Mouse (Mus musculus): ENCODE results near the gene Zfp771. TPM values are rescaled to one million over a fixed set of nuclear protein-coding genes. Genes with fewer than 3 reads are reported as not detected.

Gene Zfp771
- 96.1 and 100 TPM in 2 replicates for polyA plus RNA-seq (2012; rRNA removed)

GRCm38 (mm10) chr7:127243870-127244657 lies at the start of gene Zfp771:
Gene Zfp771, plus strand, starts transcription at chr7:127244274.

DNA sequence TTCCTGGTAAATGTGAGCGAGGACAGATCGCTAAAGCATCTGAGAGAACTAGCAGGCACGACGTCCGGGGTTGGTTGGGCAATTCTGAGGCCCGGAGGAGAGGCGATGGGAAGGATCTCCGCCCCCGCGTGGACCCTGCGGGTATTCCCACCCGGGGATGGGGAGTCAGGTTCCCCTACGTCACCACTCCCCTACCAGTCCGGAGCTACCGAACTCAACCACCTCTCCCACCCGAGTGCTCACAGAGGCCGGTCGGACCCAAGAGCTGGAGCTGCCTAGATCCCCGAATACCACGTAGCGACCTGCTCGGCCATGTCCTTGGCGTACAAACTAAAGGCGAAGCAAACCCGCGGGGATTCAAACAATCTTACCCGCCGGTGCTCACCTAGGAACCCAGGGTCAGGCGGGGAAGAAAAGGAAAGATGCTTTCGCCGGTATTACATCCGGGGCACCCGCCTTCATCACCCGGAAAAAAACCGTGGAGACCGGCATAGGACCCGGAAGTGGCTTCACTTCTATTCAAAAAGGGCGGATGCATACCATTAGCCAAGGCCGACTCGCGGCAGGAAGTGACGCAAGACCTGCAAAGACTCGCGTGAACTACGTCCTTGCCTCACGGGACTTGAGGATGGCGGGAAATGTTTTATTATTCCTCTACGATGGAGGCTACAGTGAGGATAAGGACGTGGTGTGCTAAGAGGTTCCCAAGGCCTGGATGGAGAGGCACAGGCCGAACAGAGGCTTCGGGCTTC lies 48.4 kb upstream of the Zfp771 start, which contains the start of gene Cd2bp2:
TSS of gene Cd2bp2 (minus strand) at position 507 of the 752 bp plus-strand sequence.

DNA sequence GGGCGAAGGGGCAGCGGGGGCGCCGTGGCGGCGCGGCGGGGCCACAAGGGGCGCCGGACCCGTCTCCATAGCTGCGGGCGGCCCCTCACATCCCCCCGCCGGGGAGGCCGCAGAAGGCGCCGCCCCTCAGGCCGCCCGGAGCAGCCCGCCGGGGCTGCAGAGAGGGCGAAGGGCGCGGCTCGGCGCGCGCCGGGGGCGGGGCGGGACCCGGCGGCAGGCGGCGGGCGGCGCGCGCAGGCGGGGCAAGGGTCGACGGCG lies 35.9 kb upstream of the Zfp771 start, which contains the start of gene Tbc1d10b:
TSS of gene Tbc1d10b (minus strand) at position 174 of the 258 bp plus-strand sequence.

DNA sequence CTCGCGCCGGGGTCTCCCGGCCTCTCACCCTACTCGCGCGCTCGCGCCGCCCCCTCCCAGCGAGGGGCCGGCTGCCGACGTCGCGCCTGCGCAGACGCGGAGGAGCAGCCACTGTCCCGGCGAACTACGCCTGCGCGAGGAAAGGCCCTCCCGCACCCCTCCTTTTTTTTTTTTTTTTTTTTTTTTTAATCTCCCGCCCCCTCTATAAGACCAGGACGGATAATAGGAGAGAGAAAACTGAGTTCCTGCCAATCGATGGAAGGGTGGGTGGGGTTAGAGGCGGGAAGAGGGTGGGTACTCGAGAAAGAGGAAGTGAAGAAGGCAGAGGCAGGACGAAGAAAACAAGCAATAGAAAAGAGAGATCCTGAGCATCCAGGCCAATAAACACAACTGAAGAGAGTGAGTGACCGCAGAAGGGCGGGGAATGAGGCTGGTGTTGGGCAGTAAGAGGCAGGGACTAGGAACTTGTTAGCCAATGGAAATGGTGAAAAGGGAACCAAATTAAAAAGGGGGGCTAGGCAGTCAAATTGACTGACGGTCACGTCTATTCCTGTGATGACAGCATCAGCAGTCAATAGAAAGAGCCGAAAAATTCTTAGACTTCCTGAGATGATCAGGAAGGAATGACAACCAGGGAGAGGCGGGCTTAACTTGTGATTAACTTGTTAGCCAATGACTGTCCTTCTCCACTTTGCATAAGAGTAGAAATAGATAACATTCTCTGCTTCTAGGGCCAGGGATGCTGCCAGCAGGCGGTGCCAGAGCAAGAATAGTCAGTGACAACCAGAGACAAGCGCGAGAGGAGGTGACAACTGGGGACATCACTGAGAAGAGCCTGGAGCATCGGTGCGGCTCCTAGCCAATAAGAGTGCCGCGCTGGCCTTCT lies 35.3 kb upstream of the Zfp771 start, which contains the start of gene Mylpf:
TSS of gene Mylpf (plus strand) at position 338 of the 886 bp plus-strand sequence.

GRCm38 (mm10) chr7:127232622-127233367 lies 11.3 kb upstream of the Zfp771 start, which contains the start of the genes Zfp553 and Sept1:
Gene Zfp553, plus strand, starts transcription at chr7:127233061.
Gene Sept1, minus strand, starts transcription at chr7:127233130.

DNA sequence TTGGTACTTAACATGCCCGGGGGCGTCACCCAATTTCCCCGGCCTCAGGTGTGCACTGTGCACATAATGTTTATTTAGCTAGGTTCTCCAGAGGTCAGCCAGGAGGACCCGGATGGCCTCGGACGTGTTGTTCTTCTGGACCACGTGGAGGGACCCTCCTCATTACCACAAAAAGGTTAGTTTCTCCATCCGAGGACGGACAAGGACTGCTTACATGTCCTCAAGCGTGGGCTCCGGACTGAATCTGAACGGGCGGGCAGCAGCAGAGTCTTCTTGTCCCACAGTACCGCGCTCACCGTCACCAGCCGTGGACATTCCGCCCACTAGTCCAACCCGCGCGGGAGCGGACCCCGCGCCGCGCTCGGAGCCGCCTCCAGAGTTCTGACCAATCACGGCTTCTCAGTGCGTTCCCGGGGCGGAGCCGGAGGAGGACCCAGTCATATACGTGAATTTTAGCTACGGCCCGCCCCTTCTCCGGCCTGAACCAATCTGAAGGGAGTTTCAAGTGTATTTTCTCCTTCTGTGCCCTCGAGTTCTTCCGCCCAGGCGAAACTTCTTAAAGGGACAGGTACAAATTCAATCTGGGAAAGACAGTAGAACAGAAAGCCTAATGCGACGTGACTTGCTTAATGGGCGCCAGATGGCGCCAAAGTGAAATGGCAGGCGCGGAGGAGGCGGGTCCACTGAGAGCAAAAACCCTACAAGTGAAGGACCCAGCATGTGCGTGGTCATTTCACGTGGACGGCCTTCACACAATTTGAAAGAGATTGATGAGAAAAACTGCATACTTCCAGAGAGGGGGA lies 16.4 kb downstream of the Zfp771 start, which contains the start of gene Dctpp1:
TSS of gene Dctpp1 (minus strand) at position 401 of the 803 bp plus-strand sequence.

DNA sequence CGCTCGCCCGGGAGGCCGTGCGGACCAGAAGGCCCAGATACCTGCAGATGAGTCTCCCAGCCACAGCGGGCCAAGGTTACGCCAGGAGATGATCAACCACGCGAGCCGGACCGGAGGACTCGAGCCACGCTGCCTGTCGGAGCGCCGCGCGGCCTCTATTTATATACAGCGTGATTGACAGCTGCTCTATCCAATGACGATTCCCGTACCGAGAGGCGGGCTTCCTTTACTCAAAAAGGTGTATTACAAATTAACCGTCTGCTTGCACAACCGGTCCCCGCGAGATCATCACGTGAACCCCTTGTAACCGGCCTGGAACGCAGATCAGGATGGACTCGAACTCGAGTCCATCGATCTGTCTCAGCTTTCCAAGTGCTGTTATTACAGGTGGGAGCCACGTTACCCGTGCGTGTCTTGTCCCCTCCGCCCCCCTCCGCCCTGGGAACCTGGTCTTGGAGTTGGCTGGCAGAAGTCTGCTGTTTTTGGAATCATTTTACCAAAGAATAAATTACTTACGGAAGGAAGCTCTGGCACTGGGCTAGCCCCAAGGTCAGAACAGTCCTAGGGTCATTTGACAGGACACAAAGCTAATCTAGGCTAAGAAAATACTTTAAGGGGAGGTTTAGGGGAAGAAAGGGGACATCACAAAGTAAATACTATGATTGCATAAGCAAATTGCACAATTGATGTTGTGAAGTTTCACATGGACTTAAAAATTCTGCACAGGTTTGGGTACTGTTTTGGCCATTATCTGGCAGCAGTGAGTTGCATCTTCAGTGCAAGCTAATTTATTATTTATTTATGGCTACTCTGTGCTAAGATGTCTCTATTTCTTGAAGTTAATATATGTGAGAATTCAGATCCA lies 30.1 kb downstream of the Zfp771 start, which contains the start of gene Sephs2:
TSS of gene Sephs2 (minus strand) at position 131 of the 865 bp plus-strand sequence.

GRCm38 (mm10) chr7:127296098-127296497 lies 52.0 kb downstream of the Zfp771 start, which contains the start of gene Itgal:
Gene Itgal, plus strand, starts transcription at chr7:127296260.

Other genes starting within 250 kb of the Zfp771 start
- 4.1 and 4.6 TPM in 2 replicates for gene Mvp, start 229.7 kb upstream of the Zfp771 start, polyA plus RNA-seq (2012; rRNA removed)
- 0.98 and 1.4 TPM in 2 replicates for gene Pagr1b, start 227.8 kb upstream of the Zfp771 start, polyA plus RNA-seq (2012; rRNA removed)
- gene Pagr1a, start 226.9 kb upstream of the Zfp771 start, polyA plus RNA-seq (2012; rRNA removed), result 9.1 and 18.9 TPM in 2 replicates
- gene Gm42742, start 223.2 kb upstream of the Zfp771 start, polyA plus RNA-seq (2012; rRNA removed), result 90.1 and 95.0 TPM in 2 replicates
- gene Prrt2, start 223.1 kb upstream of the Zfp771 start, polyA plus RNA-seq (2012; rRNA removed), result 122 and 134 TPM in 2 replicates
- gene Maz, start 217.2 kb upstream of the Zfp771 start, polyA plus RNA-seq (2012; rRNA removed), result 223 and 252 TPM in 2 replicates
- 12.1 and 14.6 TPM in 2 replicates for gene Kif22, start 201.8 kb upstream of the Zfp771 start, polyA plus RNA-seq (2012; rRNA removed)
- 0.20 TPM in 1 of 2 replicates, not detected in the other for gene Zg16, start 156.9 kb upstream of the Zfp771 start, polyA plus RNA-seq (2012; rRNA removed)
- 1.6 and 1.7 TPM in 2 replicates for gene AI467606, start 152.9 kb upstream of the Zfp771 start, polyA plus RNA-seq (2012; rRNA removed)
- gene Qprt, start 122.0 kb upstream of the Zfp771 start, polyA plus RNA-seq (2012; rRNA removed), result 0.63 and 1.0 TPM in 2 replicates
- 0.06 and 0.08 TPM in 2 replicates for gene Spn, start 106.5 kb upstream of the Zfp771 start, polyA plus RNA-seq (2012; rRNA removed)
- gene Cd2bp2, start 48.2 kb upstream of the Zfp771 start, polyA plus RNA-seq (2012; rRNA removed), result 112 and 116 TPM in 2 replicates
- gene Tbc1d10b, start 35.8 kb upstream of the Zfp771 start, polyA plus RNA-seq (2012; rRNA removed), result 57.6 and 57.8 TPM in 2 replicates
- gene Mylpf, start 35.4 kb upstream of the Zfp771 start, polyA plus RNA-seq (2012; rRNA removed), result 1.7 and 214 TPM in 2 replicates
- gene Zfp553, start 11.2 kb upstream of the Zfp771 start, polyA plus RNA-seq (2012; rRNA removed), result 26.0 and 27.8 TPM in 2 replicates
- gene Sept1, start 11.1 kb upstream of the Zfp771 start, polyA plus RNA-seq (2012; rRNA removed), result 14.8 and 15.4 TPM in 2 replicates
- gene Dctpp1, start 16.4 kb downstream of the Zfp771 start, polyA plus RNA-seq (2012; rRNA removed), result 87.3 and 95.0 TPM in 2 replicates
- 28.4 and 29.9 TPM in 2 replicates for gene Sephs2, start 29.8 kb downstream of the Zfp771 start, polyA plus RNA-seq (2012; rRNA removed)
- 0.47 and 0.57 TPM in 2 replicates for gene Itgal, start 52.0 kb downstream of the Zfp771 start, polyA plus RNA-seq (2012; rRNA removed)
- 26.9 and 27.0 TPM in 2 replicates for gene Zfp768, start 101.3 kb downstream of the Zfp771 start, polyA plus RNA-seq (2012; rRNA removed)
- 6.8 and 7.0 TPM in 2 replicates for gene Zfp747, start 131.8 kb downstream of the Zfp771 start, polyA plus RNA-seq (2012; rRNA removed)
- 3.2 and 3.4 TPM in 2 replicates for gene 9130019O22Rik, start 142.9 kb downstream of the Zfp771 start, polyA plus RNA-seq (2012; rRNA removed)
- 5.2 and 5.5 TPM in 2 replicates for gene E430018J23Rik, start 149.4 kb downstream of the Zfp771 start, polyA plus RNA-seq (2012; rRNA removed)
- 3.9 and 4.6 TPM in 2 replicates for gene Zfp764, start 162.5 kb downstream of the Zfp771 start, polyA plus RNA-seq (2012; rRNA removed)
- 17.7 and 18.9 TPM in 2 replicates for gene Zfp688, start 177.8 kb downstream of the Zfp771 start, polyA plus RNA-seq (2012; rRNA removed)
- 9.2 and 10.9 TPM in 2 replicates for gene Zfp689, start 204.9 kb downstream of the Zfp771 start, polyA plus RNA-seq (2012; rRNA removed)
- gene Prr14, start 215.3 kb downstream of the Zfp771 start, polyA plus RNA-seq (2012; rRNA removed), result 54.7 and 57.7 TPM in 2 replicates
- gene Fbrs, start 234.9 kb downstream of the Zfp771 start, polyA plus RNA-seq (2012; rRNA removed), result 18.1 and 24.0 TPM in 2 replicates

All from central nervous system, embryonic 18 days (tissue).